Mouse (Mus musculus) lung, adult 2 months (tissue): ENCODE results near the gene Ak5.

Source experiments
- CTCF ChIP-seq: fragments of 200-500 bp; IDR thresholded peaks from 2 replicates; pipeline ENCODE4 v1.5.1; 2011; ENCODE audit warnings: mild to moderate bottlenecking, low read length, control low read depth; ENCODE audit not compliant: insufficient read depth
- POLR2A ChIP-seq: fragments of 200-500 bp; IDR thresholded peaks from 2 replicates; pipeline ENCODE4 v1.6.1; 2011; ENCODE audit warnings: low read depth, mild to moderate bottlenecking, control low read depth, low read length, borderline replicate concordance; ENCODE audit errors: extremely low read depth

DNA sequence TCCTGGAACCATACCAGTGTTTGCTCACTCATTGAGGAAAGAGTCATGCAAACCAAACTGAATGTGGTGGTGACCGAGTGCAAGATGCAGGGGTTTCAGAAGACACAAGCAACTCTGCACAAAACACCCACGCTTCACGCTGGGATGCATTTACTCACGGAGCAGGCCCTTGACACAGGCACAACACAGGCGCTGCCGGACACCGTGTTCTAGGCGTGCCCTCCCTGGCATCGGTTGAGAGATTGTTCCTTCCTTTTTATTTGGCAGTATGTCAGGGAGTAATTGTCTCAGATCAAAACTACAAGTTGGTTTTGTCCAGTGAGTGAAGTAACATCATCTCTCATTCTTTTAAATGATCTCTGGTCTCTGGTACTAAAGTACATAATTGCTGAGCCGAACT lies 205.3 kb downstream of the Ak5 start:
- TF ChIP-seq CTCF (no peak), POLR2A (no peak)
